Comparison of ENCODE assay signal across 8 mouse cellular contexts in the genomic region with DNA sequence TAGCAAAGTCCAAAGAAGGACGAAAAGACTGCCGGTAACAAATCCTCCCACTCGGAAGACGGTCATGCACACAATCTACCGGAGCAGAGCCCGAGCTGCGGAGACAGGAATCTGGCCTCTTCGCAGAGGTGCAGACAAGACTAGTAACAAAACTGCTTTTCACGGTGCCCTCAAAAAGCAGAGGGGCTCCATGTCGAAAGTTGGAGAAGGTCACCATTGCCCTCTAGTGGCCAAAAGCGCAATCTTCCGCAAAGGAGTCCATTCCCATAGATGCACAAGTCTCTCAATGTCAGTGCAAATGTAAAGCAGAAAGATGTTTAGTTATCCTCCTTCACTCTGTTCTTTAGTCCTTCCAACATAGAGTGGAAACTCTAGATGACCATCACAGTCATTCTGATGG. TPM values are rescaled to one million over a fixed set of nuclear protein-coding genes. Genes with fewer than 3 reads are reported as not detected.
DNase-seq lines count a peak whose midpoint lies in the region; ATAC-seq lines count a peak whose summit lies in the region.

No protein-coding gene starts in this region.

- peak overlapping the region; percentile 42 for H3K4me3 ChIP-seq in hindbrain, embryonic 13.5 days

- H3K36me3 ChIP-seq in hindbrain, embryonic 13.5 days, result peaks cover 2% of the 10 kb centered on the region; the same call in 1 of the 2 replicates

- under 1% methylated on average over 12 of the region's 12 CpGs for WGBS in hindbrain, embryonic 13.5 days

- DNase-seq in R1 (ENCODE audit: low read depth, low spot score), result peak; percentile 69
- DNase-seq in cerebellum, adult 9-10 months, result peak; percentile 48
- DNase-seq in frontal cortex, adult 2 months (ENCODE audit: extremely low spot score in 1 of 2, low spot score in 1 of 2), result peak; percentile 68 to 94
- DNase-seq in layer of hippocampus, postnatal 36 days, result peak; percentile 75 to 80
- peak; percentile 68 for DNase-seq in lung, postnatal 36 days
- DNase-seq in right cerebral cortex, adult 18-20 months, result peak; percentile 85
- no peak for DNase-seq in spleen, postnatal 36 days (ENCODE audit: low spot score in 2 of 2)

- peak overlapping the region; percentile 65 for H3K9ac ChIP-seq in hindbrain, embryonic 13.5 days

- 0 out of 2 replicates have a peak, but pooled peaks have one; percentile 19 for ATAC-seq in hindbrain, embryonic 13.5 days (ENCODE audit: low FRiP score)

- H3K9me3 ChIP-seq in hindbrain, embryonic 13.5 days, result no peaks in the 10 kb centered on the region

- H3K27me3 ChIP-seq in hindbrain, embryonic 13.5 days, result 0 out of 2 replicates have a peak, but pooled peaks cover 6% of the 10 kb centered on the region

- peaks cover 37% of the 10 kb centered on the region for H3K4me1 ChIP-seq in hindbrain, embryonic 13.5 days (replicated peaks)

- peak overlapping the region; percentile 64 for H3K4me2 ChIP-seq in hindbrain, embryonic 13.5 days

- peak overlapping the region; percentile 31 for H3K27ac ChIP-seq in hindbrain, embryonic 13.5 days

RNA-seq across cellular contexts. Expression of gene Cdh11, which starts 4.5 kb away (rescaled TPM):
- 22.6 and 29.6 TPM in 2 replicates for polyA plus RNA-seq in frontal cortex, adult 2 months (2012; rRNA removed)
- 34.9 and 41.3 TPM in 2 replicates for polyA plus RNA-seq in hindbrain, embryonic 13.5 days (2015; fragmentation: Nextera tagmentation; extraction: Ambion mirVana)
- total RNA-seq in layer of hippocampus, postnatal 36 days (2021), result 10 to 100 TPM; 75.7 to 85.9 TPM

Comparison
In these comparisons a context has a peak if more than half of its experiments do, and no peak if none do; other contexts are left out.
1. DNase-seq: peak in R1 (single experiment), cerebellum, adult 9-10 months (single experiment), frontal cortex, adult 2 months (2 of 2), layer of hippocampus, postnatal 36 days (2 of 2), lung, postnatal 36 days (single experiment) and right cerebral cortex, adult 18-20 months (single experiment); none in spleen, postnatal 36 days (0 of 2).